Comparison of ENCODE assay signal across 28 mouse cellular contexts in genomic region chr5:57850111-57850510, GRCm38 (mm10).
DNase-seq lines count a peak whose midpoint lies in the region; ATAC-seq and TF ChIP-seq lines count a peak whose summit lies in the region.
"Had no signal": no experiment of that assay in that cellular context is flagged by ENCODE, and none has a peak within 500 bp of the region (broad histone marks: within the 10 kb centered on the region; RNA-seq: fewer than 3 reads in every experiment).

No protein-coding gene starts in this region.

- intact Hi-C loops in left cerebral cortex, postnatal 14 days (cut with DNase I): no loop called here

- no peaks in the 10 kb centered on the region for H3K4me1 ChIP-seq in MEL (ENCODE audit: control insufficient read depth in 1 of 2, insufficient read depth in 2 of 2, low read length in 2 of 2)
- H3K4me1 ChIP-seq: embryonic facial prominence, embryonic 13.5 days; embryonic facial prominence, embryonic 15.5 days; forebrain, embryonic 10.5 days; forebrain, embryonic 12.5 days had no signal

- H3K79me2 ChIP-seq in MEL (ENCODE audit: control insufficient read depth, insufficient read depth, low read length, poor library complexity): no peaks in the 10 kb centered on the region

- H3K27me3 ChIP-seq in MEL (ENCODE audit: control insufficient read depth in 1 of 2, insufficient read depth in 2 of 2, low read length in 2 of 2): no peaks in the 10 kb centered on the region
- H3K27me3 ChIP-seq: CH12.LX; embryonic facial prominence, embryonic 13.5 days; embryonic facial prominence, embryonic 15.5 days; forebrain, embryonic 12.5 days had no signal

- H3K9me3 ChIP-seq in MEL (replicated peaks; ENCODE audit: insufficient read depth, low read length): no peaks in the 10 kb centered on the region; the same call in 1 of the 2 replicates
- H3K9me3 ChIP-seq: embryonic facial prominence, embryonic 13.5 days; embryonic facial prominence, embryonic 15.5 days; forebrain, embryonic 10.5 days; forebrain, embryonic 12.5 days; G1E had no signal

- ATAC-seq in common myeloid progenitor, adult 5-6 weeks (replicated peaks; ENCODE audit: low read depth, poor library complexity, severe bottlenecking): 0 out of 2 replicates have a peak, but pooled peaks have one; percentile 50
- ATAC-seq: CD4-positive, CD25-positive, alpha-beta regulatory T cell, adult 4 months; forebrain, embryonic 14.5 days; forebrain, embryonic 16.5 days had no signal

- no peak for TF ChIP-seq POLR2A in MEL (IDR thresholded peaks at IDR 0.05; ENCODE audit: control insufficient read depth in 1 of 2, insufficient read depth in 1 of 2, low read depth in 1 of 2, low read length in 2 of 2, poor library complexity in 1 of 2)

- H3K4me3 ChIP-seq in MEL (ENCODE audit: control insufficient read depth in 1 of 2, insufficient read depth in 1 of 2, low read depth in 2 of 2, low read length in 2 of 2): no peak overlapping the region
- H3K4me3 ChIP-seq: embryonic facial prominence, embryonic 13.5 days; embryonic facial prominence, embryonic 15.5 days; erythroblast, embryonic 14.5 days; forebrain, embryonic 10.5 days; forebrain, embryonic 12.5 days had no signal

- peak; percentile 32 for DNase-seq in left cerebral cortex, adult 11 months (ENCODE audit: low spot score)
- no peak for DNase-seq in left cerebral cortex, postnatal 14 days (ENCODE audit: low spot score in 2 of 2)
- DNase-seq in MEL (ENCODE audit: low read depth, low spot score): peak; percentile 3
- no peak for DNase-seq in spleen, postnatal 10 days (ENCODE audit: low spot score in 2 of 2)
- DNase-seq in kidney, adult 11 months: no peak
- no peak for DNase-seq in c-Kit-positive CD71-positive TER-119-positive erythroid progenitor cells, embryonic 14.5 days (ENCODE audit: low spot score)
- DNase-seq: adrenal gland, adult 2 months; adrenal gland, postnatal 10 days; adrenal gland, postnatal 25 days; B cell, adult 2 months; cerebellum, adult 11 months; cerebellum, adult 18-20 months; cerebellum, adult 8-10 months; cerebellum, adult 9-11 months; cerebellum, postnatal 14 days; cerebellum, postnatal 36 days; embryo, embryonic 11 days had no signal

- H3K36me3 ChIP-seq in MEL (ENCODE audit: control insufficient read depth in 1 of 2, insufficient read depth in 2 of 2, low read length in 2 of 2): no peaks in the 10 kb centered on the region
- H3K36me3 ChIP-seq: embryonic facial prominence, embryonic 13.5 days; embryonic facial prominence, embryonic 15.5 days; forebrain, embryonic 10.5 days; forebrain, embryonic 12.5 days; G1E had no signal

- no peak for TF ChIP-seq CTCF in MEL (IDR thresholded peaks at IDR 0.05 in 2 of 3, conservative IDR thresholded peaks at IDR 0.05 in 1 of 3; ENCODE audit: control insufficient read depth in 1 of 3, insufficient read depth in 1 of 3, low read depth in 2 of 3, low read length in 3 of 3, poor library complexity in 1 of 3, severe bottlenecking in 1 of 3)

- no peak overlapping the region for H3K9ac ChIP-seq in MEL (ENCODE audit: control insufficient read depth, low read depth, low read length, poor library complexity, severe bottlenecking)
- H3K9ac ChIP-seq: embryonic facial prominence, embryonic 13.5 days; embryonic facial prominence, embryonic 15.5 days; forebrain, embryonic 12.5 days had no signal

- TF ChIP-seq RAD21 in MEL (IDR thresholded peaks at IDR 0.05; ENCODE audit: low read depth, low read length): no peak

- TF ChIP-seq EP300 in MEL (IDR thresholded peaks at IDR 0.05; ENCODE audit: low read depth in 1 of 2, low read length in 2 of 2): no peak

- no peak overlapping the region for H3K27ac ChIP-seq in MEL (ENCODE audit: control insufficient read depth, low read depth, low read length)
- H3K27ac ChIP-seq: embryonic facial prominence, embryonic 13.5 days; embryonic facial prominence, embryonic 15.5 days; forebrain, embryonic 10.5 days; forebrain, embryonic 12.5 days had no signal

TF ChIP-seq in MEL, 35 proteins besides CTCF, POLR2A, EP300 and RAD21:
- TF ChIP-seq CHD1 (IDR thresholded peaks at IDR 0.05; ENCODE audit: low read depth, low read length): no peak
- no peak for TF ChIP-seq MYB (IDR thresholded peaks at IDR 0.05; ENCODE audit: low read depth, low read length)
- no peak for TF ChIP-seq MAFK (IDR thresholded peaks at IDR 0.05; ENCODE audit: borderline replicate concordance, low read depth, low read length)
- no peak for TF ChIP-seq MXI1 (IDR thresholded peaks at IDR 0.05; ENCODE audit: low read depth, low read length)
- TF ChIP-seq NELFE (IDR thresholded peaks at IDR 0.05; ENCODE audit: low read depth, low read length): no peak
- TF ChIP-seq GATA1 (IDR thresholded peaks at IDR 0.05; ENCODE audit: low read depth, low read length): no peak
- TF ChIP-seq E2F4 (IDR thresholded peaks at IDR 0.05; ENCODE audit: borderline replicate concordance, low read depth, low read length): no peak
- TF ChIP-seq TCF12 (IDR thresholded peaks at IDR 0.05; ENCODE audit: low read depth, low read length): no peak
- no peak for TF ChIP-seq TBP (IDR thresholded peaks at IDR 0.05; ENCODE audit: low read depth, low read length)
- TF ChIP-seq POLR2AphosphoS5 (IDR thresholded peaks at IDR 0.05; ENCODE audit: borderline replicate concordance, low read depth, low read length): no peak
- TF ChIP-seq KAT2A (conservative IDR thresholded peaks at IDR 0.05; ENCODE audit: low read depth, low read length): no peak
- TF ChIP-seq HCFC1 (IDR thresholded peaks at IDR 0.05; ENCODE audit: low read depth, low read length): no peak
- no peak for TF ChIP-seq UBTF (IDR thresholded peaks at IDR 0.05; ENCODE audit: borderline replicate concordance, insufficient read depth, low read depth, low read length)
- TF ChIP-seq ZNF384 (IDR thresholded peaks at IDR 0.05; ENCODE audit: low read depth, low read length): no peak
- TF ChIP-seq SIN3A (IDR thresholded peaks at IDR 0.05; ENCODE audit: low read length): no peak
- no peak for TF ChIP-seq BHLHE40 (IDR thresholded peaks at IDR 0.05; ENCODE audit: borderline replicate concordance, low read depth, low read length)
- no peak for TF ChIP-seq ELF1 (IDR thresholded peaks at IDR 0.05; ENCODE audit: low read depth, low read length)
- no peak for TF ChIP-seq MAZ (IDR thresholded peaks at IDR 0.05; ENCODE audit: low read depth, low read length)

Comparison
In these comparisons a context has a peak if more than half of its experiments do, and no peak if none do; other contexts are left out.
1. DNase-seq: peak in left cerebral cortex, adult 11 months (single experiment) and MEL (single experiment); none in left cerebral cortex, postnatal 14 days (0 of 2), spleen, postnatal 10 days (0 of 2), kidney, adult 11 months (single experiment) and c-Kit-positive CD71-positive TER-119-positive erythroid progenitor cells, embryonic 14.5 days (single experiment).